Mouse (Mus musculus) ES-E14 (cell line): ENCODE measurements around the gene Jade1. TPM values are rescaled to one million over a fixed set of nuclear protein-coding genes. Genes with fewer than 3 reads are reported as not detected.

ENCODE experiments used
- DNase-seq: peaks from one replicate; pipeline ENCODE4 v3.0.0-alpha.2; 2013; ENCODE audit warnings: low read depth, low spot score
- H3K27ac ChIP-seq: 2 replicates; pipeline ENCODE4 v1.5.1; 2012; ENCODE audit warnings: low read depth, mild to moderate bottlenecking, low read length, moderate library complexity, mixed read lengths; ENCODE audit not compliant: poor library complexity, insufficient read depth, severe bottlenecking
- H3K36me3 ChIP-seq: 2 replicates; pipeline ENCODE4 v1.6.1; 2012; ENCODE audit warnings: mild to moderate bottlenecking, low read length, moderate library complexity, mixed read lengths; ENCODE audit not compliant: control insufficient read depth, poor library complexity, insufficient read depth, severe bottlenecking
- H3K4me1 ChIP-seq, 2 experiments: fragments of 150-350 bp in 1 of 2; sonication (generic) in 1 of 2; 2 replicates each; pipeline ENCODE4 v1.6.1; 2012; ENCODE audit warnings: low read length in 2 of 2, mild to moderate bottlenecking in 1 of 2, mixed read lengths in 1 of 2; ENCODE audit not compliant: control insufficient read depth in 2 of 2, insufficient read depth in 2 of 2, poor library complexity in 1 of 2
- H3K4me3 ChIP-seq, 2 experiments: fragments of 150-350 bp in 1 of 2; sonication (generic) in 1 of 2; 2 replicates each; pipeline ENCODE4 v1.5.1; 2012; ENCODE audit warnings: low read length in 2 of 2, low read depth in 1 of 2, mild to moderate bottlenecking in 1 of 2, mixed read lengths in 1 of 2; ENCODE audit not compliant: insufficient read depth in 1 of 2, poor library complexity in 1 of 2, severe bottlenecking in 1 of 2
- H3K9ac ChIP-seq: 2 replicates; pipeline ENCODE4 v1.6.1; 2012; ENCODE audit warnings: low read depth, mild to moderate bottlenecking, low read length, mixed read lengths; ENCODE audit not compliant: poor library complexity, insufficient read depth, severe bottlenecking
- H3K9me3 ChIP-seq: fragments of 150-350 bp; sonication (generic); 2 replicates; pipeline ENCODE4 v1.6.1; 2012; ENCODE audit warnings: low read depth, mild to moderate bottlenecking, low read length; ENCODE audit not compliant: control insufficient read depth, insufficient read depth
- CHD2 ChIP-seq: IDR thresholded peaks from 2 replicates; pipeline ENCODE4 v1.6.1; 2014; ENCODE audit warnings: mild to moderate bottlenecking, low read depth, low read length, inconsistent platforms
- HCFC1 ChIP-seq: IDR thresholded peaks from 2 replicates; pipeline ENCODE4 v1.6.1; 2012; ENCODE audit warnings: low read length, inconsistent platforms, borderline replicate concordance; ENCODE audit not compliant: insufficient read depth
- MAFK ChIP-seq: IDR thresholded peaks from 2 replicates; pipeline ENCODE4 v1.6.1; 2014; ENCODE audit warnings: mild to moderate bottlenecking, low read depth, low read length, inconsistent platforms; ENCODE audit not compliant: insufficient read depth
- ZC3H11A ChIP-seq: IDR thresholded peaks from 2 replicates; pipeline ENCODE4 v1.6.1; 2012; ENCODE audit warnings: low read depth, mild to moderate bottlenecking, inconsistent platforms, low read length, borderline replicate concordance
- ZNF384 ChIP-seq: IDR thresholded peaks from 2 replicates; pipeline ENCODE4 v1.6.1; 2012; ENCODE audit warnings: low read depth, low read length, inconsistent platforms
- in situ Hi-C, 2 experiments: fragments of 600-800 bp; cut with MboI; formaldehyde crosslinking; loops; one replicate each; pipeline ENCODE4 v1.15.1; 2025; ENCODE audit warnings: low sequenced_read_pairs in 2 of 2, inconsistent platforms in 1 of 2; ENCODE audit not compliant: unreplicated experiment in 2 of 2
- total RNA-seq: library from RNA; depleted of rRNA; stranded (reverse); fragments of 300-350 nt; gene quantifications from 2 replicates; pipeline ENCODE4 v1.2.3, GENCODE M21; 2012

Gene Jade1
- total RNA-seq, 1 experiment = 218 TPM

DNA sequence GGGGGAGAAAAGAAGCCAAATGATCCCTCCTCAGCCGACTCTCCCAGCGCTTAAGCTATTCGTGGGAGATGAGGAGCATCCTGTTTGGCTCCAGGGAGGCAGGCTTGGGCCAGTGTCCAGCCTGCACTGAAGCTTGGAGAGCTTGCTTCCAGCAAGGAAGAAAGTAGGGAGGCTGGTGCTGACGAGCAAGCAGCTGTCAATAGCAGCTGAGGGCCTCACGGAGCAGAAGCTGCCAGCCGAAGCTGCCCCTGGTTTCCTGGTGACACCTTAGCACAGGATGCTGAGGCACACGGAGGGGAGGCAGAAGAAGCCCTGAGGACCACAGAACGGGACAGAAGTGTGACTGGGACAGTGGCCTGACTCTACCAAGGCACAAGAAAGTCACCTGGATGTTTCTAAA is 24.0 kb upstream of the Jade1 start:
- TF ChIP-seq HCFC1 = no peak
- TF ChIP-seq CHD2 = no peak
- TF ChIP-seq ZNF384 = no peak
- TF ChIP-seq MAFK = no peak
- TF ChIP-seq ZC3H11A = no peak

GRCm38 (mm10) chr3:41532109-41532508 is 23.4 kb upstream of the Jade1 start:
- Histone ChIP-seq H3K9me3 (no peaks in the 10 kb centered on the region), H3K27ac (no peak overlapping the region), H3K4me3 (no peak overlapping the region), H3K9ac (no peak overlapping the region), H3K4me1 (no peaks in the 10 kb centered on the region; a peak in 1 of 4 replicates), H3K36me3 (no peaks in the 10 kb centered on the region)
- TF ChIP-seq HCFC1 (no peak), MAFK (no peak), CHD2 (no peak), ZNF384 (no peak)
- in situ Hi-C loops = no loop called here
- no peak for DNase-seq

More for the DNA sequence above, 24.0 kb upstream of the Jade1 start:
- no peaks in the 10 kb centered on the region for H3K9me3 ChIP-seq
- no peak for DNase-seq
- no peak overlapping the region for H3K9ac ChIP-seq
- no peak overlapping the region for H3K27ac ChIP-seq
- no peaks in the 10 kb centered on the region for H3K36me3 ChIP-seq
- no peaks in the 10 kb centered on the region; a peak in 1 of 4 replicates for H3K4me1 ChIP-seq
- in situ Hi-C loops = no loop called here
- no peak overlapping the region for H3K4me3 ChIP-seq

DNA sequence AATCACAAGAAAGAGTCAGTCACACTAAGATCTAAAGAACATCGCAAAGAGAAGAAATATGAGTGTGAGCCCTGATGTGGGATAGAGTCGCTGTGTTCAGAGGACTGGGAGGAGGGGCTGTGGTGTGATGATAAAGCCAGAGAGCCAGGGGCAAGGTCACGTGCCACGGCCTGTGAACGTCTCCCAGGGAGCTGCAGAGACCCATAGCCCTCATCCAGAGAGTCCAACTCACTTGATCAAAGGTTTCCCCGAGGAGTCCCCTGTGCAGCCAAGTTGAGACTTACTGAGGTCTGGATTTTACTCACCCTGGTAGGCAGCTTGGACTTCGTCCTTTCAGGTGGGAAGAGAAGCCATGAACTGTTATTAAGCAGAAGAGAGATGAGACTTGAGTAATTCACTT is 21.9 kb upstream of the Jade1 start:
- Histone ChIP-seq H3K4me1 (no peaks in the 10 kb centered on the region; a peak in 1 of 4 replicates), H3K27ac (no peak overlapping the region), H3K9me3 (no peaks in the 10 kb centered on the region), H3K4me3 (no peak overlapping the region), H3K36me3 (no peaks in the 10 kb centered on the region), H3K9ac (no peak overlapping the region)
- TF ChIP-seq HCFC1 (no peak), CHD2 (no peak), ZNF384 (no peak), ZC3H11A (no peak), MAFK (no peak)
- no peak for DNase-seq
- in situ Hi-C loops = no loop called here

DNA sequence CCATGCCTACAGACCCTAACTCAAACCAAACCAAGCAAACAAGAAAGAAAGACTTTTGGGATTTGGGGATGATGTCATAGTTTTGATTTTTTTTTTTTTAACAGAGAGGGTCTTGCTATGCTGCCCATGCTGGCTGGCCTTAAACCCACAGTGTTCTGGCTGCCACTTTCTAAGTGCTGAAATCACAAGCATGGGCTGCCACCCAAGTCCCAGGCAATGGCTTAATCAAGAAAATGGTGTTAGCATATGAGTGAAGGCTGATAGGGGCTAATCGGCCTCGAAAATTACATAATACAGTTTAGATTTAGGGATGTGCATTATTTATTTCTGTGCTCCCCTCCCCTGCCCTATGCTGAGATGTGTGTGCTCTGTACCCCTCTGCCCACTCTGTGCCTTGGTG is 17.6 kb upstream of the Jade1 start:
- Histone ChIP-seq H3K36me3 (no peaks in the 10 kb centered on the region), H3K4me1 (no peaks in the 10 kb centered on the region; a peak in 2 of 4 replicates), H3K9ac (no peak overlapping the region), H3K9me3 (no peaks in the 10 kb centered on the region), H3K27ac (no peak overlapping the region), H3K4me3 (no peak overlapping the region)
- no peak for DNase-seq
- in situ Hi-C loops = no loop called here
- TF ChIP-seq ZNF384 = no peak
- no peak for TF ChIP-seq CHD2
- TF ChIP-seq ZC3H11A = no peak
- no peak for TF ChIP-seq MAFK
- no peak for TF ChIP-seq HCFC1

- no peak overlapping the region for H3K27ac ChIP-seq
- no peaks in the 10 kb centered on the region for H3K36me3 ChIP-seq
- no peaks in the 10 kb centered on the region; a peak in 1 of 4 replicates for H3K4me1 ChIP-seq
- no peak for TF ChIP-seq ZNF384
- TF ChIP-seq MAFK = no peak
- no peak for TF ChIP-seq CHD2
- TF ChIP-seq ZC3H11A = no peak
- no peak for TF ChIP-seq HCFC1
- no peak for DNase-seq
- in situ Hi-C loops = no loop called here
- no peaks in the 10 kb centered on the region for H3K9me3 ChIP-seq
- H3K9ac ChIP-seq = no peak overlapping the region
- H3K4me3 ChIP-seq = no peak overlapping the region
Observed at GRCm38 (mm10) chr3:41541313-41541712, 14.2 kb upstream of the Jade1 start.
